Mouse (Mus musculus): ENCODE results near the gene Mrln.

GRCm38 (mm10) chr10:70200889-70201500 lies 3.5 kb upstream of the Mrln start:
- TF ChIP-seq CTCF (IDR thresholded peaks at IDR 0.05) (no peak), POLR2A (IDR thresholded peaks at IDR 0.05; ENCODE audit: insufficient read depth, low read depth, low read length) (no peak)
